Mouse (Mus musculus) stomach, postnatal 0 days (tissue): ENCODE data around the gene Tmco5b. TPM values are rescaled to one million over a fixed set of nuclear protein-coding genes. Genes with fewer than 3 reads are reported as not detected.

Experiments
- ATAC-seq: fragments of 200-750 bp; cut with Nextera tagmentation; 2 replicates; pipeline ENCODE4 v1.8.0; 2017; ENCODE audit not compliant: low FRiP score, low TSS enrichment
- DNase-seq: peaks from one replicate; pipeline ENCODE4 v3.0.0-alpha.2; 2016; ENCODE audit warnings: low spot score
- H3K27ac ChIP-seq: fragments of 300-500 bp; sonication (generic); replicated peaks from 2 replicates; pipeline ENCODE4 v1.5.1; 2014; ENCODE audit warnings: mild to moderate bottlenecking, control low read depth
- H3K27me3 ChIP-seq: fragments of 300-500 bp; sonication (generic); 2 replicates; pipeline ENCODE4 v1.6.1; 2014; ENCODE audit warnings: low read length; ENCODE audit not compliant: control insufficient read depth, insufficient read depth
- H3K36me3 ChIP-seq: fragments of 300-500 bp; sonication (generic); 2 replicates; pipeline ENCODE4 v1.6.1; 2014; ENCODE audit warnings: low read length, mixed read lengths; ENCODE audit not compliant: control insufficient read depth, insufficient read depth
- H3K4me1 ChIP-seq: fragments of 300-500 bp; sonication (generic); replicated peaks from 2 replicates; pipeline ENCODE4 v1.6.1; 2014; ENCODE audit warnings: antibody characterized with exemption; ENCODE audit not compliant: control insufficient read depth, insufficient read depth
- H3K4me2 ChIP-seq: fragments of 300-500 bp; sonication (generic); replicated peaks from 2 replicates; pipeline ENCODE4 v1.6.1; 2014; ENCODE audit warnings: low read depth, mild to moderate bottlenecking, control low read depth, moderate library complexity
- H3K4me3 ChIP-seq: fragments of 300-500 bp; sonication (generic); 2 replicates; pipeline ENCODE4 v1.5.1; 2014; ENCODE audit warnings: low read depth, low read length, control low read depth
- H3K9ac ChIP-seq: fragments of 300-500 bp; sonication (generic); 2 replicates; pipeline ENCODE4 v1.6.1; 2014; ENCODE audit warnings: mild to moderate bottlenecking, low read length, control low read depth, mixed read lengths
- H3K9me3 ChIP-seq: fragments of 300-500 bp; sonication (generic); 2 replicates; pipeline ENCODE4 v1.6.1; 2016; ENCODE audit warnings: low read length; ENCODE audit not compliant: control insufficient read depth
- CTCF ChIP-seq: IDR thresholded peaks from 2 replicates; pipeline ENCODE4 v1.5.1; 2016; ENCODE audit warnings: antibody characterized with exemption, low read depth, mild to moderate bottlenecking, moderate library complexity
- EP300 ChIP-seq: optimal IDR thresholded peaks from 2 replicates; pipeline ENCODE3; 2016; ENCODE audit warnings: antibody characterized with exemption
- WGBS: fragments of 180-500 bp; shearing (Covaris S2); extraction: QIAGEN DNeasy Blood & Tissue Kit; methylation state at CpG from one replicate; pipeline ENCODE4 v1.1.7; 2014; 5-methylcytosine and 5-hydroxymethylcytosine counted together
- polyA plus RNA-seq: library from polyadenylated mRNA; unstranded; fragments of >200 nt; fragmentation: Nextera tagmentation; extraction: Ambion mirVana; gene quantifications from 2 replicates; pipeline ENCODE4 v1.2.1, GENCODE M21; 2015

Gene Tmco5b
- not detected in 2 replicates for polyA plus RNA-seq

DNA sequence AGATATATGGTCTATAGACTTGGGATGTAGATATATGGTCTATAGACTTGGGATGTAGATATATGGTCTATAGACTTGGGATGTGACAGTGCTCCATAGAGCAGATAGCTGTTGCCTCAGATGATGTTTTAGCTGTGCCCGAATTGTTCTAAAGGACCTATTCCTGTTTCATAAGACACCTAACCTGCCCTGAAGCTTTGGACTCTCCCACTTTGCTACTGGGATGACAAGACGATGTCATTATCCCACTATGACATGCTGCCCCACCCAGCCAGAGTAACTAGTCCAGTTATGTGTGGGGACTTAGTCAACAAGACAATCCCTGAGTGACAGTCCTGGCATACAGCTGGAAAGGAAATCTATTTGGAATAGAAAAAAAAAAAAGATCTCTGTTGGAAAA, at the start of gene Tmco5b:
TSS of gene Tmco5b (plus strand) at position 301 of the 400 bp plus-strand sequence.
- ATAC-seq (no peak), DNase-seq (no peak)
- H3K9me3 ChIP-seq, result no peaks in the 10 kb centered on the region
- no peaks in the 10 kb centered on the region for H3K4me1 ChIP-seq
- no peak within 1 kb of the TSS for H3K4me3 ChIP-seq
- TF ChIP-seq CTCF (no peak), EP300 (no peak)
- H3K27ac ChIP-seq, result no peak within 1 kb of the TSS
- 88% methylated on average over 2 of the region's 2 CpGs for WGBS
- no peak within 1 kb of the TSS for H3K9ac ChIP-seq
- no peaks in the 10 kb centered on the region for H3K36me3 ChIP-seq
- no peak within 1 kb of the TSS for H3K4me2 ChIP-seq
- H3K27me3 ChIP-seq, result no peaks in the 10 kb centered on the region

DNA sequence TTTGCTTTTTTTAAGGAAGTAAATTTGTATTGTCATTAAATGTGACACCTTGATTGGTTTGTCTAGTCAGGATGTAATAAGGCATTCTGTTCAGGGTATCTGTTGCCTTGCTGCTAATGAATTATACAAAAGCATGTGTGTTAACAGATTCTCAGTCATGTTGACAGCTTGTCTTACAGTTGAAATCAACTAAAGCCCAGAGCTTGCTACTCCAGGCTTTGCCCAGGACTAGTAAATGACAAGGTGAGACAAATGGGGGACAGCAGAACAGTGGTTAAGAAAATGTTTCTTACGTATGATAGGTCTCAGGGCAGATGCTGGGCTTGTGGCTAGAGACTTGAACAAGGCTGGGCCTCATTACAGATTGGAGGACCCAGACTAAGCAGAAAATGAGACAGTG, 48.5 kb upstream of the Tmco5b start:
- Histone ChIP-seq H3K9ac (no peak overlapping the region), H3K36me3 (no peaks in the 10 kb centered on the region), H3K9me3 (no peaks in the 10 kb centered on the region), H3K4me2 (no peak overlapping the region), H3K27me3 (no peaks in the 10 kb centered on the region), H3K4me1 (no peaks in the 10 kb centered on the region), H3K4me3 (no peak overlapping the region), H3K27ac (no peak overlapping the region)
- WGBS, result 72% methylated on average over 1 of the region's 1 CpGs
- DNase-seq, result no peak
- no peak for TF ChIP-seq EP300
- no peak for TF ChIP-seq CTCF
- ATAC-seq, result no peak

DNA sequence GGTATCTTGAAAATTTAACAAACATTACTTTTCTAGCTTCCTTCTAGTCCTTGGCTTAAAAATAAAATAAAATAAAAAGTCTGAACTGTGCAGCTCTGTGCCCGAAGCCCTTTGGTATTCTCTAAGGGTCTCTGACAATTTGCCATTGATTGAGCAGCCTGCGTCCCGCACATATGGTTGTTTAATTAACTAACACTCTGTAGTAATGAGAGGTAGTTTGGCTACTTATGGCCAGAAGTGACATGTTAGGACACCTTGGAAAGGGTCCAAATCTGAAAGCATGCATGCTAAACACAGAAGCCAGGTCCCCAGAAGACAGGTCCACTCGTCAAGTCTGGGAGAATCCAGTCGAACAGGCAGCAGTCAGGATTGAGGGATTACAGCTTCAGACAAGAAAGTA, 46.7 kb upstream of the Tmco5b start:
- Histone ChIP-seq H3K36me3 (no peaks in the 10 kb centered on the region), H3K27ac (no peak overlapping the region), H3K27me3 (no peaks in the 10 kb centered on the region), H3K9ac (no peak overlapping the region), H3K4me2 (no peak overlapping the region), H3K4me1 (no peaks in the 10 kb centered on the region), H3K4me3 (no peak overlapping the region), H3K9me3 (no peaks in the 10 kb centered on the region)
- TF ChIP-seq EP300, result no peak
- TF ChIP-seq CTCF, result no peak
- ATAC-seq (no peak), DNase-seq (no peak)
- 53% methylated on average over 5 of the region's 5 CpGs for WGBS

DNA sequence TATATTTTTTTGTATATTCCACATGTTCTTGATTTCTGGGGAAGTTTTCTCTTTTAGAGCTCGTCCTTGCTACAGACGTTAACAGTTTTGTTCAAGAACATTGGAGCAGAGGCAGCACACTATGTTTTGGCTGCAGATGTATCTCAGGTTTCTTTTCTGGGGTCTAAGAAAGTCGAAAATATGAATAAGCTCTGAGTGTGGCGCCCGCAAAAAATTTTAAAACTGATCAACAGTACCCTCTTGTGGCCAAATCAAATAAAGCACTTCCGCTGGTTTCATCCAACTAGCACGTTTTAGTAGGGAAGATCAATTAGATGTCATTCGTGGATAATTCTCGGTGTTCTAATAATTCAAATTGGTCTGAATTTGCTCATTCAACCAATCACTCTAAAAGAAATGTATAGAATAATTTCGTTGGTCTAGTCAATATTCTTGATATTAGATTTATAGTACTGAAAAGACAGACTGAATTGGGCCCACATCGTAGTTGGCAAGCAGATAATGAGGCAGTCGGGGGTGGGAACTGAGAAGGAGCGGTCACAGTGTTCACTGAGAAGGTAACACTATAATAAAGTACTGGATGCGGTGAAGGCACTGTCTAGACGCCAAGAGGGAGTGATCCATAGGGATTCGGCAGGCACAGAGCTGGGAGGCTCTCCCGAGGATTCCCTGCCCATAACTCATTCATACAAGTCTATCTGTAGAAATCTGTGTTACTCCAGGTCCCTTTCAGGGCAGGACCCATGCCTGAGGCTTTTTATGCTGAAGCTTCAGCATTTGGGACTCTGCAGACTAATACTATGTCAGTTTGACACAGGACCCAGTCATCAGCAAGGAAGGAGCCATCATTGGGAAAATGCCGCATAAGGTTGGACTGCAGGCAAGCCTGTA, 17.1 kb downstream of the Tmco5b start:
- Histone ChIP-seq H3K9ac (no peak overlapping the region), H3K4me2 (no peak overlapping the region), H3K27me3 (no peaks in the 10 kb centered on the region), H3K4me3 (no peak overlapping the region), H3K36me3 (no peaks in the 10 kb centered on the region), H3K27ac (no peak overlapping the region), H3K9me3 (no peaks in the 10 kb centered on the region), H3K4me1 (no peaks in the 10 kb centered on the region)
- 32% methylated on average over 18 of the region's 18 CpGs for WGBS
- TF ChIP-seq CTCF (peak; percentile 76), EP300 (no peak)
- DNase-seq (peak; percentile 23), ATAC-seq (no peak)

DNA sequence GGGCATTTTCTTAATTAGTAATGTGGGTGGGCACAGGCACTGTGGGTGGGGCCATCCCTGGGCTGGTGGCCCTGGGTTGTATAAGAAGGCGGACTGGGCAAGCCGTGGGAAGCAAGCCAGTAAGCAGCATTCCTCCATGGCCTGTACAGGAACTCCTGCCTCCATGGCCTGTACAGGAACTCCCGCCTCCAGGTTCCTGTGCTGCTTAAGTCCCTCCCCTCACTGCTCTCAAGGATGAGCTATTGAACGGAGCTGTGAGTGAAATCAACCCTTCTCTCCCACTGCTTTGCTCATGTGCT, 17.7 kb downstream of the Tmco5b start:
- ATAC-seq, result 0 out of 2 replicates have a peak, but pooled peaks have one; percentile 12

DNA sequence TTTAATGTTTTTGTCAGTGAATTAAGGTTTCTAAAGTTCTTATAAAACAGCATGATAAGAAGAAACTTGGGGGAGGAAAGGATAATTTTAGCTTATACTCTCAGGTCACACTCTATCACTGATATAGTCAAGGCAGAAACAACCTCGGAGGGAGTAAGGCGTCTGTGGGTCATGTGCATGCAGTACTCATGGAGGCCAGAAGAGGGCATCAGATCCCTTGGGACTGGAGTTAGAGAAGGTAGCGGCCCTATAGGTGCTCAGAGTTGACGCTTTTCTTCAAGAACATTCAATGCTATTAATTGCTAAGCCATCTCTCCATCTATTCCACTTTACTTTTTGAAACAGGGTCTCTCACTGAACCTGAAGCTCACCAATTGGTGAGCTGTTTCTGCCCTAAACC, 19.8 kb downstream of the Tmco5b start:
- DNase-seq, result peak; percentile 78
- Histone ChIP-seq H3K27me3 (no peaks in the 10 kb centered on the region), H3K4me3 (no peak overlapping the region)

More for the DNA sequence above, 17.7 kb downstream of the Tmco5b start:
- no peak for TF ChIP-seq CTCF
- TF ChIP-seq EP300, result no peak
- WGBS, result 59% methylated on average over 4 of the region's 4 CpGs
- no peak overlapping the region for H3K4me3 ChIP-seq
- no peak overlapping the region for H3K9ac ChIP-seq
- H3K4me2 ChIP-seq, result no peak overlapping the region
- no peaks in the 10 kb centered on the region for H3K9me3 ChIP-seq
- H3K36me3 ChIP-seq, result no peaks in the 10 kb centered on the region
- no peak overlapping the region for H3K27ac ChIP-seq
- H3K4me1 ChIP-seq, result no peaks in the 10 kb centered on the region
- DNase-seq, result no peak
- no peaks in the 10 kb centered on the region for H3K27me3 ChIP-seq

More for the DNA sequence above, 19.8 kb downstream of the Tmco5b start:
- TF ChIP-seq EP300 (no peak), CTCF (peak; percentile 90)
- H3K4me2 ChIP-seq, result no peak overlapping the region
- H3K27ac ChIP-seq, result no peak overlapping the region
- H3K36me3 ChIP-seq, result no peaks in the 10 kb centered on the region
- no peaks in the 10 kb centered on the region for H3K9me3 ChIP-seq
- peak; percentile 54; the same call in 1 of the 2 replicates for ATAC-seq
- 3% methylated on average over 4 of the region's 4 CpGs for WGBS
- no peaks in the 10 kb centered on the region for H3K4me1 ChIP-seq
- H3K9ac ChIP-seq, result no peak overlapping the region
